Mouse (Mus musculus) cerebellum, adult 9-10 months (tissue): ENCODE results near the gene Zfp971.
"Not testable (repeated sequence)": the region's sequence is repeated elsewhere in the genome, so short reads cannot be mapped to it uniquely, and the experiment has no call there.

Source experiments
- DNase-seq: peaks from one replicate; pipeline ENCODE4 v3.0.0; 2022

Zfp971 gene

GRCm38 (mm10) chr2:178023011-178023611 is at the start of gene Zfp971:
TSS of gene Zfp971 (plus strand) at chr2:178023284.
- DNase-seq, result peak; percentile 80

- not testable (repeated sequence) for DNase-seq
Measured at GRCm38 (mm10) chr2:177974814-177975213, 48.3 kb upstream of the Zfp971 start.

- DNase-seq, result not testable (repeated sequence)
Measured at GRCm38 (mm10) chr2:178019486-178019885, 3.6 kb upstream of the Zfp971 start.

GRCm38 (mm10) chr2:178020773-178021172 is 2.3 kb upstream of the Zfp971 start:
- not testable (repeated sequence) for DNase-seq

- DNase-seq, result not testable (repeated sequence)
Measured at GRCm38 (mm10) chr2:178023861-178024260, 777 bp downstream of the Zfp971 start.

GRCm38 (mm10) chr2:178027601-178028000 is 4.5 kb downstream of the Zfp971 start:
- DNase-seq, result not testable (repeated sequence)

GRCm38 (mm10) chr2:178058195-178058594 is 35.1 kb downstream of the Zfp971 start:
- DNase-seq, result peak; percentile 59

GRCm38 (mm10) chr2:178078166-178078717 is 55.2 kb downstream of the Zfp971 start, which contains the start of gene Zfp931:
TSS of gene Zfp931 (minus strand) at chr2:178078476.
- peak; percentile 57 for DNase-seq
